Mouse (Mus musculus) erythroblast, embryonic 14.5 days (primary cell): Measurements from ENCODE around the gene Tbx15.

Source experiments
- GATA1 ChIP-seq: IDR thresholded peaks from 2 replicates; pipeline ENCODE4 v1.6.1; 2012; ENCODE audit warnings: low read length, inconsistent platforms, mixed read lengths
- TAL1 ChIP-seq: IDR thresholded peaks from 3 replicates; pipeline ENCODE4 v1.6.1; 2012; ENCODE audit warnings: low read length, inconsistent platforms, mixed read lengths

GRCm38 (mm10) chr3:99264695-99265094 is 24.5 kb downstream of the Tbx15 start:
- TF ChIP-seq GATA1 (no peak), TAL1 (no peak)
